Mouse (Mus musculus): Measurements from ENCODE around the gene Cd101.

Cd101 gene

DNA sequence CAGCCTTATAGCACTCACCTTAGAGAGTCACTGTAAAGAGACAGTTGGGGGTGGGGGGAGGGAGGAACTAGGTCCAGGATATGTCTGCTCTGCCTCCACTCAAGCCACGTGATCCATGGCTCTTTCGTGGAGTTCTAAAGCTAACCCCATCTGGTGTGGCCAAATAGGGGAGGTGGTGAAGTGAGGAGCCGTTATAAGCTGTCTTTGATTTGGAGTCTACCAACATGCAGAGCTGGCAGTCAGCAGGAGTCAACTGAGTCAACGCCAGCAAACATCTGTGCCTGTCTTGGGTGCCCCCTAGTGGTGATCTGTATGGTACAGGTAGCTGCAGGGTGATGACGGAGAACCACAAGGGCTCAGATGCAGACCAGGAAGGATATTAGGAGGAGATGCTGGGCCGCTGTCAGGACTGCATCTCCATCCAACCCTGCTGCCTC, 30.4 kb downstream of the Cd101 start:
- DNase-seq: peak; percentile 80 to 83

DNA sequence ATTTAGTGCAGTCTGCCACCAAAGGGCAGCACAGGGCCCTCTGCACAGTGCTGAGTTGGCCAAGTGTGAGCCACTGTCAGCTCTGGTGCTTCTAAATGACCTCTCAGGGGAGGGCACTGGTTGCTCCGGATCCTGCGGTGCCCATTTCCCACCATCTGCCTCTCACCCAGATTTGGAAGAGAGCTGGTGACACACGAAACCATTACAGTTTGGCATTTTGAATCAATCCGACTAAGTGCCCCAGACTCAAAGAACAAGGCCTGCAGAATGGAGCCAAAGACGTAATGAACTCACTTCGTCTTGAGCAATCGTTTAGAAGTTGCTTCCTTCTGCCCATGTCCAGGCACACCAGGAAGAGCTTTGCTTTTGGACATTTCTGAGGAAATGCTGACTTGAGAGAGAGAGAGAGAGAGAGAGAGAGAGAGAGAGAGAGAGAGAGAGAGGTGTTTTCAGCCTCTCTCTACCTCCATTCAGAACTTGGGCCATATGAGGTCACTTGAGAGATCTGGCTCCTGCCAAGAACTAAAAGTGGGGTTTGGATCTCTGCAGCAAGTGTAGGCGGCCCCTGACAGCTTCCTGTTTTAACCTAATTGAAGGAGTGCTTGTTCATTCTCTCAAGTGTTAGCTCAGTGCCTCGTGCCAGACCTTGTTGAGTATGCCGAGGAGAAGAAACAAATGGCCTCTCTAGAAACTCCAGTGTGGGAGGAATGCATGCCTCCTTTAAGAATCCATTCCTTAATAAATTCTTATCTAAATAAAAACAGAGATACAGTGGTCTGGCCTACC, 31.4 kb downstream of the Cd101 start:
- DNase-seq: no peak

DNA sequence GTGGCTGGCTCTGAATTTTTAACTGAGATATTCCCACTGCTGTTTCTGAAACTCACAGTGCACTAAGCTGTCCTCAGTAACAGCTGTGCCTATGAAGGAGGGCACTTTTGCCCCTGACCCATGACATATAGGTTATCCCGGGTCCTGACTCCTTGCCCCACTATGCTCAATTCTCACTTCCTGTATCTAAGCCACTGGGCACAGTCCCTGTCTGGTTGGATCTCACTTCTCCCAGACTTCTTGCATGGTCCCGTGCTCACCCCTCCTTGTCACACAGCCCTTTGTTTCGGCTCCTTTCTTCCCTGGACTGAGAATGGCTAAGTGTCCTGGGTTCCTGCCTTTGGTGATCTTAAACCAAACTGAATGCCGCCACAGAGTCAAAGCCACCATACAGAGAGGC, 35.1 kb downstream of the Cd101 start:
- DNase-seq: peak in 1 of 2 experiments; percentile 9

DNA sequence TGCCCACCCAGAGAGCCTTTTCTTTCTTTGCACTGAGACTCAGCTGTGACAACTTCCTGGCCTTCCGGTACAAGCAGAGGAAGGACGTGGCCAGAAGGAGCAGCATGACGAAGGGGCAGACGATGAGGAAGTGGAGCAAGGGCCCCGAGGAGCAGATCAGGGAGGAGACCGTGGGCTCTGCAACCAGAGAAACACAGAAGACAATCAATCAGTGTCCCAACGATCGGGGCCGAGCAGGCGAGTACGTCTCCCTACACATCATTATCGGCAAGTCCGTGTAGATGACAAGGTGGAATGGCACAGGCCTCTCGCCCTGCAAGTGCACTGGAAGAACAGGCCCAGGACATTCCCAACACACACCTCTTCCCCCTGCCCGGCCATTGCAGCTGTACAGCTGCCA, 35.6 kb downstream of the Cd101 start:
- DNase-seq: peak; percentile 59 to 70

DNA sequence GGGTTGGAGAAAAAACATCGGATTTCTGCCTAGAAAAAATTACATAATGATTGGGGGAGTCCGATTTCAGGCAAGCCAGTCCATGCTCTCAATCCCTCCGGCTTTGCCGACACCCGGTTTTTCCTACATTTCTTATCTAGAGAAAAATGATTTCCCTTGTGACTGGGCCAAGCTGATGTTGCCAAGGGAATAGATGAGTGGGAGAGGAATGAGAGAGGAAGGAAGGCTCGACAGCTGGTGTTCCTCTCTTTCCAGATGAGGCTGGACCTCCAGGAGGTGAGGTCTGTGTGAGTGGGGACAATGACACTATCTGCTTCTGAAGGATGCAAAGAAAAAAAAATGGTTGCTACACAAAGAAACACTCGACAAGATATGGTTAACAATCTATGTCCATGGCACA, 36.2 kb downstream of the Cd101 start:
- no peak for DNase-seq

DNA sequence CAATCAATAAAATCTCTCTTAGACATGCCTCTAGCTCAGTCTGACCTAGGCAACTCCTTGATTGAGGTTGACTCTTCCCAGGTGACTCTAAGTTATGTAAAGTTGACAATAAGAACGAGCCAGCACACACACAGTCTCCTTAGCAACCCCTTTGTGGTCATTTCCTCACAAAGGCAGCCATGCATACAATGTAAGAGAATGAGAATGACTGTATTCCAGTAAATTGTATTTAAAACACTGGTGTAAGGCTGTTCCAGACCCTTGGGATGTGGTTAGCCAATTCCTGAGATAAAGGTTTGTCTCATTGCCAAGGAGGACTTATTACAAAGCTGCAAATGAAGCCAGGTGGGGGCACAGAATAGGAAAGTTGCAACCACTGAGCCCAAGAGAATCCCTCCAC, 39.1 kb downstream of the Cd101 start:
- no peak for DNase-seq

DNA sequence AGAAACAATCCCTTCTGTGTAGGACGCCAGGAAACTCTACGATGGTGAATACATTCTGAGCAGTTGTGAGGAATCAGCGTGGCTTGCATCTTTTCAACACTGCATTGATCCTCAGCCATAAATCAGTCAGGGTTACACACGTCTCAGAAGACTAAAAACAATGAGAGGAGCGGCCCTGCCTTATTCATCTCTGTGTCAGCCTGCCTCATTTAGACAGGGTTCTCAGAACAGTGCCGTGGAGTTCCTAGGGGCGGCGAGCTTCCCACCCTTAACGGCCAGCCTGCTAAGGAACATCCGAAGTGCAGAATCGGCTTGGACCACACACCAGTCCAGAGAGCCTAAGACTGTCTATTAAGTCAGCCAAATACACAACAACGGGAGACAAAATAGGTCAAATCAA, 39.9 kb downstream of the Cd101 start:
- DNase-seq: no peak

DNA sequence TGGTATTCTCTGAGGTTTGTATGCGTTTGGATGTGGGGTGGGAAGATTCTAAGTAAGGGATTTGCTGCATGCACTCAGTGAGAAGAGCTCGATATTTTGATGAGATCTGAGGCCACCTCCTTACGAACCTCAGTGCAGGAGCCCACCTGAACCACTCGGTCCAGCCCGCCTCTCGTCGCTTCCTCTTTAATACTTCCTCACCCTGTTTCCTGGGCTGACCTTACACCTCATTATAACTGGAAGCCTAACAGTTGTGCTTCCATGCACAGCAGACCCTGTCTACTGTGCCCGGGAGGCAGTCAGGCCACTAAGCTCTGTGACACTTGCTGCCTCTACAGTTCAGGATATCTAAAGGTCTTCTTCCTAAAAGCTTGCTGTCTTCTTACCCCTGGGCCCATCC, 50.1 kb downstream of the Cd101 start:
- DNase-seq: no peak

DNA sequence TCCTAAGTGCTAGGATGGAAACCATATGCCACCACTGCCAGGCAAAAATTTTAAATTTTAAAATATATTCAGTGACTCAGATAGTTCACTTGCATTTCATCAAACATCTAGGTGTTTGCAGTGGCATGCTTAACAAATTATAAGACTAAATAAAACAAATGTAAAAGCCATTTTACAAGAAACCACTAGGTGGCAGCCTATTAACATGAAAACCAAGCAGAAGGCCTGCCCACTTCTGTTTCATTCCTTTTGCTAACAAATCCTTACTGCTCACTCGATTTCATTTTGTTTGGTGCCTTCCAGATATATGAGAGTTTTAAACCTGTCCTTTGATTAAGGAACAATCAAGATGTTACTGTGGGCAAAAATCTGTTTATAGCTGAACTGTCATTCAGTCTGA, 55.5 kb downstream of the Cd101 start:
- DNase-seq: no peak

DNA sequence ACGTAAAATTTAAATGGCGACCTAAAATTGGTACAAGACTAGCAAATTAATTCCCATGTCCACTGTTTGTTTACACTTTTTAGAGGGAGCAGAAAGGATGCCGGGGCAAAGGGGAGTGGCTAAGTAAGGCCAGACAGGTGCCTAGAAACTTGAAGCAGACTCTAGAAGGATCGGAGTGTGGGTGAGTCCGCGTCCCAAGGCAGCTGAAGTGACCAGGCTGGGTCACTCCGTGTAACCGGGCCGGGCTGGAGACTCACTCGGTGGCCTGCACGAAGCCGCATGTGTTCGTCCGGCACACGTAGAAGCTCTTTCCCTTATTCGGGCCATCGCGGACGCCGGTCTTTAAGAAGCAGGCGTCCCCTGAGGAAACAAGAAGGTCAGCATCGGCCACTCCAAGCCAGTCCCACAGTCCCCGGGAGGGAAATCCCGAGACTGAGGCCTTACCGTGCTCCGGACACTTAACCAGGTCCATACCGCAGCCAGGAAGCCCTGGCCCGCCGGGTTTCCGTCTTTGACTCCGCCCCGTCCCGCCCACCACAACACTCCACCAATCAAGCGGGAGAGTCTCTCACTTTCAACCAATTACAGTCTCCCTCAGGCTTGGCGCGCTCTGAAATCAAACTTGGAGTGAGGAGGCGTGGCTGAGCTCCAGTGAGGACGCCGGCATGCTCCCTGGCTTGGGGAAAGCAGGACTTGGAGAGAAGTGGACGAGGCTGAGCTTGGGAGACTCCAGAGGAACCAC, 60.0 kb downstream of the Cd101 start, which contains the start of gene Ttf2:
Ttf2 (minus strand) TSS at position 488 of the 742 bp plus-strand sequence.
- peak; percentile 91 to 94 for DNase-seq

DNA sequence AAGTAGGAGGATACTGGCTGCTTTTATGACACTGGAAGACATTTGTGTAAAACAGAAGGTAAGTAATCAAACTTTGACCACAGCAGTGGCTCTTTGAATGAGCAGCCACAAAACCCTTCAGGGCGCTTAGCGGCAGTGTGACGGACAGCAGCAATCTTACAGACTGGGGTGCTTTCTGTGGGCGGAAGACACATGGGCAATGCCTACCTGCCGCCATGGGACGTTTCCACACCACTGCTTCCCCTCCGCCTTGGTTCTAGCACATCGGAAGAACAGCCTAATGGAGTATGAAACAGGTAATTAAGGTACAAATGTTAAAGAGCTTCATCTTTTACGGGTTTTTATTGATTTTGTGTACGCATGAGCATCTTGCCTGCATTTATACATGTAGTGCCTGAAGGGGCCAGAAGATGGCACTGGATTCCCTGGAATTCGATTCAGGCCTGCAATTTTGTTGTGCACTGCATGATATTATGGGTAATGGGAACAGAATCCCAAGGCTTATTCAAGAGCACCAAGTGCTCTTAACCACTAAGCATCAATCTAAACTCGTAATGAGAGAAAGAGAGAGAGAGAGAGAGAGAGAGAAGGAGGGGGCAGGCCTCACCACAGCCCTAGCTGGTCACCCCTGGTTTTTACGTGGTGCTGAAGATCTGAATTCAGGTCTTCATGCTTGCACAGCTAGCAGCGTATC, 65.4 kb downstream of the Cd101 start:
- peak; percentile 21 to 27 for DNase-seq

GRCm38 (mm10) chr3:100961501-100961900, 67.9 kb downstream of the Cd101 start:
- DNase-seq: no peak

DNA sequence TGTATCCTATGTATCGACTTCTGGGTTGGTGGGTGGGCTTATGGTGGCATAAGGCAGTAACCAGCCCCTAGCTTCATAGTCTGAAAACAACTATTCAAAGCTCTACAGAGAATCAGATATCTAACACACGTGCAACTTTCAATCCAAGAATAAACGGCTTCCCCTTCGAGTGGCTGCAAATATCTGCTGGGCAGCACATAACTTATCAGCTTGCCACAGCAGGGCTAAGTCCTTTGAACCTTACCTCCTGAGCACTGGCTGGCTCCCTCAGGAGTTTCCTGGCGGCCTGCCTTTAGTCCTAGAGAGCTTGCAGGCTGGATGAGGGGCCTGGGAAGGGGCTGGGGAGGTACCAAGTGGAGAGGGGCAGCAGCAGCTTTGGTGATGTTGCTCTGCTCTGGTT, 68.3 kb downstream of the Cd101 start:
- DNase-seq: no peak

- DNase-seq: no peak
These were observed 74.7 kb downstream of the Cd101 start for GRCm38 (mm10) chr3:100954616-100955015.

DNA sequence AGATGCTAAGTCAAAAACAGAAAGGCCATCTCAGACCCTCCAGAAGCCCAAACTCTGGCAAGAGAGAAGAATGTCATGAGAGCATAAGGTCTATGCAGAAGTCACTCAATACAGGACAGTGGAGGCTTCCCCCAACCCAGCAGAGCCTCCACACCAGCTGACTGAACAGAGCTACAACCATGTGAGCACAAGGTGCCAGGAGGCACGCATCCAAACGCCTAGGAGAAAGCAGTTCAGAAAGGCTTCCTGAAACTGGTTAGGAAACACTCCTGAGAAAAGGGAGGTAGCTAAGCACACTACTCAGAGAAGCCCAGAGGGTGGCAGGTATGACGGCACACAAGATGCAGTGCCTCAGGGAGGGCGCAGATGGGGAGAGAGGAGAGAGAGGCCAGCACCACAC, 77.8 kb downstream of the Cd101 start:
- DNase-seq: no peak

DNA sequence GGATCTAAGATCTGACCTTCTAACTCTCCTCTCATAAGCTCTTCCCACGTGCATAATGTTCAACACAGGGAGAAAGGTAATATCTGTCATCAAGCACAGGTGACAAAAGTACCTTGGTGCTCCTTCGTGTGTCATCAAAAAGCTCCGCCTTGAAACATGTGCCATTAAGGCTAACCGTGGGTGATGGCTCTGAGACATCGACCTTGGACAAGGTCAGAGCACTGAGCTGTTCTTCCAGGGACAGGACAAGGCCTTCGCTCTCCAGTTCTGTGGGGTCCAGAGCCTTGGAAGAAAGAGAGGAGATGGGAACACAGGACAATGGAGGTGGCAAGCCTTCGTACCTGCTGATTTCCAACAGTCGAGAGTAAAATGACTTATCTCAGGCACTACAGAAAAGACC, 82.1 kb downstream of the Cd101 start:
- no peak for DNase-seq

Measured in thymus, postnatal 36 days (tissue).